Mouse (Mus musculus) spleen, postnatal 14 days (tissue): ENCODE data around the gene Smad6.

Experiments
- DNase-seq, 2 experiments: peaks; one replicate each; pipeline ENCODE4 v3.0.0; 2021 to 2022; ENCODE audit warnings: low spot score in 2 of 2

The Smad6 gene

DNA sequence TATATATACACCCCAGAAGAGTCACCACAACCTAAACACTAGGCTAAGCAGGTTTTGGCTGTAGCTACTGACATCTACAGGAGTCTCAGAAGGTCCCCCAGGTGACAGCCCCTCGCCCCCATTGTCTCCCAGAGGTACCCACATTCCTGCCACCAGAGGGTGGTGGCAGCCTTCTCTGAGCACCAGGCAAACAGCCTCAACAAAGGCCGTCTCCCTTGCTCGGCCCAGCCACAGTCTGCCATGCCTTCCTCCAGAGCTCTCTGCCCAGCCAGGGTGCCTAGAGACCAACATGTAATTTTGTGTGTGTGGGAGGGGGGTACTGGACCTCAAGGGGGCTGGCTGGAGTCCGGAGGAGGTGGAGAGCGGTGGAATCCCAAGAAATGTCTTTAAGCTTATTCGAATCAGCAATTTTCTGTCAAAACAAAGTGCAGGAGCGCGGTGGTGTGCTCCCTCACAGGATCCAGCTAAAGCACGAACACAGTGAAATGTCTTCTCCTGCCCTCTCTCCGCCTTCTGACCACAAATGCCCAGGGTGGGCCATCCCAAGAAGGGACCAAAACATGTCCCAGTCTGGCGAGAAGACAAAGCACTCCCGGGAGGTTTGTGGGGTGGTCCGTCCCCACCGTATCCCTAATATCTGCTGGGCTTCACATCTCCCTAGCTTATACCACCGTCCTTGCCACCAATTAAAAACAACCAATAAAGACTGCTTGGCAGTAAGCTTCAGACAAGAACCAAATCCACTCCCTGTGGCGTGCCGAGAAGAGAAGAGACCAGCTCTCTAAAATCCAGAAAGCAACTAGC lies 62.5 kb downstream of the Smad6 start:
- no peak for DNase-seq

DNA sequence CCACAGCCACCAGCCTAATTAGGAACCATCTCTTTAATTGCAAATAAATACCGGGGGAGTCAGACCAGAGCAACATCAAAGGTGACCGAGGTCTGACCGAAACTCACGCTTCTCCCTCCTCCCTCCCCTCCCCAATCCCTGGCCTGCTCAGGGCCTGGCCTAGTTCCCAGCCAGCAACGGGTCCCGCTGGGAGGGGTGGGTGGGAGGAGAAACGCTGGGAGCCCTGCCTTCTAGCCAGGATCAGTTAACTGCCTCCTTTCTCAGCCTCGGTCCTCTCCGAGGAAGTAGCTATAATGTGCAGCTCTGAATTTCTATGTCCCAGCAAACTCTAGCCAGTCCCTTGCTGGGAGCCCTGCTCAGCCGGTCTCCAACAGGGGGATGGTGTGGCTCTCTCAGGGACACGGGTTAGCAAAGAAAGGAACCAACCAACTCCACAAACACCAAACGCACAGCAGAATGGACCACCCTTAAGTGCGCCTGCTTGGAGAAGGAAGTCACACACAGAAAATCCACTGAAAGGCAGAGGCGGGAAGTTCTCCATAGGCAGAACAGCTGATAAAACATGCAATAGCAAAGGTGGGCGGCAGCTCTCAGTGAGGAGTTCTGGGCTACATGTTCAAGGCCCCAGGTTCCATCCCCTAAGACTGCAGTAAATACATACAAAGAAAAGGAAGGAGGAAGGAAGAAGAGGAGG lies 63.4 kb downstream of the Smad6 start:
- no peak for DNase-seq

DNA sequence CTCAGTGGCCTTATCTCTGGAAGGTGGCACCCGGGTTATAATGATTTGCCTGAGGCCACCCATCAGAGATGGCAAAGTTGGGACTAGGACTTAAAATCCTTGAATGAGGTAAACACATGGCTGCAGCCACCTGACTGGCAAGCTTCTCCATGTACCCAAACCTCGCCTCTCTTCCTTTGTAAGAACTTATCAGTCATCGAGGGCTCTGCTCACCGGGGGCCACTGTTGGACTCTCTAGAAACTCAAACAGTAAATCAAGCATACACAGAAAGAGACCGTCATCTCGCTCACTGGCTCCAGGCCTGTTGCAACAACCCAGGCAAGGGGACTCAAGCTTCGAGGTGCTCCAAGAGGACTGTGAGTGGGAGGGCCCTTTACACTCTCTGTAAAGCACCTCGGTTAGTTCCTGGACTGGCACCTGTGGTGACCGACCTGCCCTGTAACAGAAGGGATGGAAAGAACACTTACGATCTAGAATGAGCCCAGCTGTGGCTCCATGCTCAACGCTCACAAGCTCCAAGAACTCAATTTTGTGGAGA lies 64.1 kb downstream of the Smad6 start:
- no peak for DNase-seq

DNA sequence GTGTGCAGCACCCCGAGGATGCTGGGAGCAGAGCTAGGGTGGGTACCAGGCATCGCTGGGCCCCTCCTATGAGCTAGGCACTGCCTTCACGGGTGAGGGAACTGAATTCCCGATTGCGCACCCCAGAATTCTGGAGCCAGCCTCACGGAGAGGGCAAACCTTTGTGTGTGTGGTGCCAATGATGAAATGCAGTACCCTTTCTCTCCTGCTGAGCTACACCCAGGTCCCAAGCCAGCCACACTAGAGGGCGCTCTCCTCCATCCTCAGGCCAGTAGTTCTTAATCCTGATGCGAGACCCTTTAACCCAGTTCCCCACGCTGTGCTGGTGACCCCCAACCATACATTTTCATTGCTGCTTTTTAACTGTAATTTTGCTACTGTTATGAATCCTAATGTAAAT lies 65.8 kb downstream of the Smad6 start:
- peak; percentile 33 to 56 for DNase-seq

DNA sequence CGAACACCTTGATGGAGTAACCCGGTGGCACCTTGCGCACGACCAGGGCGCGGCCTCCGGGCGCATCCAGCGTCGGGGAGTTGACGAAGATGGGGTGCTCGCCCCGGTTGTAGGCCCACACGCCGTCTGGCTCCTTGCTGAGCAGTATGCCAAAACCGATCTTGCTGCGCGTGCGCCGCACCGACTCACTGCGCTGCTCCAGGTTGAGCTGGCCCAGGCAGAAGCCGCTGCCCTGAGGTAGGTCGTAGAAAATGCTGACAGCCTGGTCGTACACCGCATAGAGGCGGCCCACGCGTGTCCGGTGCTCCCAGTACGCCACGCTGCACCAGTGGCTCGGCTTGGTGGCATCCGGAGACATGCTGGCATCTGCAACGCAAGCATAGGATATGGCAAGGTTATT lies 68.2 kb downstream of the Smad6 start:
- no peak for DNase-seq

DNA sequence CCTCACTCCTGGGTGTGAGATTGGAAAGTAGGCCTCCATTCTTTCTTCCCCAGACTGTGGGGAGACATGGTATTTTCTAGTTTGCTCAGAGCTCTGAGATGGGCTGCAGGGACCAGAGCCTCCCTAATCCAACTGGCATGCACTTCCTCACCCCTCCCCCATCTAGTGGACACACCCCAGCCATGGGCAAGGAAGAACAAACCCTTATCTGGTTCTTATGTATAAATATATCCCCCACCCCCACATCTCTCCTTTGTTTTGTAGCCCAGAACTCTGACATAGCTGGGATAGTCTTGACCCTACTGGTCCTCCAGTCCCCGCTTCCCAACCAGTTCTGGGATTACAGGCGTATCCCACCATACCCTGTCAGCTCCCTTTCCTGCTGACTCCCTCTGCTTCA lies 69.3 kb downstream of the Smad6 start:
- DNase-seq, result no peak

DNA sequence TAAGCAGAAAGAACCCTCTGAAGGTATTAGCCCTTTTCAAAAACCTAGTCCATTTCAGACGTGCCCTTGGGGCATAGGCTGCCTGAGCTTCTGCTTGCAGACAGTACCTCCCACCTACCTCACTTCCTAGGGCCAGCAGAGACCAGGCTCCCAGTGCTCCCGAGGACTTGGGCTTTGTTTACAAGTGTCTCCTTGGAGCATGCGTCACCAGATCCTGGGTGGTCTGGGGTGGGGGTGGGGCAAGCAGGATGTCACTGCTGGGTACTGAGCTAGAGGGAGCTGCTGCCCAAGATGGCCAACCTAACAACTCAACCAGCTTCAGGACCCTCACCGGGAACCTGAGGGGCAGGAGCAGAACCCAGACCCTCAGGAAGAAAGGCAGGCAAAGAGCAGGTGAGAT lies 71.5 kb downstream of the Smad6 start:
- DNase-seq, result no peak

DNA sequence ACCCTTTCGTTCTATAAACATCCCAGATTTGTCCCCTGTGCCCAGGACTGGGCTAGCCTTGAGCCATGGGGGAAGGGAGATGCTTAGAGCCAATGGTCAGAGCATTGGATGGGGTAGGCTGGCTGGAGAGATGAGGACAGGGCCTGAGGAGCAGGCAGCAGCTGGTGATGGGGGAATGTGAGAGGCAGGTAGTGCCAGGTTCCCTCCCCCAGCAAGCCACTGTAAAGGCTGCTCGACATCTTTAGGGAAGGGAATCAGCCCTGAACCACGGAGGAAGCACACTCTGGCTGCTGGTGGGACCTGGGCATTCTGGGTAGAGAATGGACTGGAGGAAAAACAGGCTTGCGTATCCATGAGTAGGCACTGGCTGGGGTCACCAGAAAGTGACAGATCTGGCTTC lies 72.5 kb downstream of the Smad6 start:
- DNase-seq, result no peak

DNA sequence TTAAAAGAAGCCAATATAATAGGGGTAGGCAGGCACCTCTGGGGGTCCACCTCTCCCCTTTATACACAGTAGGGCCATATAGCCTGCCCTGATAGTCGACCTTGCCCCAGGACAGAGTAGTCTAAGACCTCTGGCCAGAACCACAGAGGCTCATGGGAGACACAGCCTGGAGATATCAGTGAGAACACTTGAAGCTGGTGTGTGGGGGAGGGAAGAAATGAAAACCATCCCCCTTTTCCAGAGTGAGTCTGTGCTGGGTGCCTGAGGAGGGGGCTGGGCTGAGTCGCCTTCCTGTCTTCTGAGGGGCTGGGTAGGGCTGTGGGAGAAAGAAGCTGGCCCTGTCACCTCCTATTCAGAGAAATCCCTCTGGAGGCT lies 79.3 kb downstream of the Smad6 start:
- DNase-seq, result no peak

DNA sequence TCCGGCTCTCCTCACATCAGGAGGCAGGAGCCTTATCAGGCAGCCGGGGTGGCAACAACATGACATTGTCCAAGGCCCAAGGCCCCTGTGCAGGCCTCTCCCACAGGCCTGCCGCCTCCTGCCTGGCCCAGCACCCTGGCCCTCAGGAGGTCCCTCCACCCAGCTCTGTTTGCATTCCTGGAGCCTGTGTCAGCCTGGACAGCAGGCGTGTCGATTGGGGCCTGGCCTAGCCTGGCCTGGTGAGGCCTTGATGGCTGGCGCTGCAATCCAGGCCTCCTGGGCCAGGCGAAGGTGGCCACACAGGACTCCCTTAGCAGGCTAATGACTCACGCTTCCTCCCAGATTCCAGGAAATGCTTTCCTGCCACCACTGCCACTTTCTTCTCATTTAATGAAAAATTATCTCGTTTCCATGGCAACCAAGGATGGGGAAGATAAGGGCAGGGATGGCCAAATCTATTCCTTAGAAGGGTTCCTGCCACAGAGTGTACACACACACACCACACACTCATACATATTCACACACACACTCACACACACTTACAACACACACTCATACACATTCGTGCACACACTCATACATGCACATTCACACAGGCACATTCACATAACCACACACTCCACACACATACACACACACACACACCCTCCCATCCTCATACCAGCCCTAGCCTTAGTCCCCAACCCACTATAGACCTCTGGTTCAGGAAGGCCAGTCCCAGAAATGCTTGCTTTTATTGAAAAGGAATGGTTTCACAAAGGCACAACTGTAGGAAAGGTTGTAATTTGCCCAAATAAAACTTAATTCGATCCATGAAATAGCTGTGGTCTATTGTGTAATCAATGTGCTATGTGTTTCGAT lies 79.9 kb downstream of the Smad6 start:
- no peak for DNase-seq

DNA sequence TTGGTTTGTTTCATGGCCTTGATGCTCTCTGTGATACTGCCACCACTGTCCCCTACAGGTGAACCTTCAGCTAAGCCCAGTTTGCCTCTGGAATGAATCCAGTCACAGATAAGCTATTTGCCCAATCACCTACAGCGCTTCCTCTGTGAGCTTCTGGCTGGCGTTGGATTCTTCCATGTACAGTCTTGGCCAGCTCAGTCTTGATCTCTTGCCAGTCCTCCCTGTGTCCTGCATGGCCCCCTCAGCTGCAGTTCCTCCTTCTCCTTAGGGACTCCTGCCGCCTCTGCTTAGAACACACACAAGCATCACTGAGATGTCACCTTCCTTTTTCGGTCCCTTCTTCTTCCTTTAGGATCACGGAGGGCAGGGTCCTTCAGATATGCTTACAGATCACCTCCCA lies 85.6 kb downstream of the Smad6 start:
- DNase-seq, result no peak

DNA sequence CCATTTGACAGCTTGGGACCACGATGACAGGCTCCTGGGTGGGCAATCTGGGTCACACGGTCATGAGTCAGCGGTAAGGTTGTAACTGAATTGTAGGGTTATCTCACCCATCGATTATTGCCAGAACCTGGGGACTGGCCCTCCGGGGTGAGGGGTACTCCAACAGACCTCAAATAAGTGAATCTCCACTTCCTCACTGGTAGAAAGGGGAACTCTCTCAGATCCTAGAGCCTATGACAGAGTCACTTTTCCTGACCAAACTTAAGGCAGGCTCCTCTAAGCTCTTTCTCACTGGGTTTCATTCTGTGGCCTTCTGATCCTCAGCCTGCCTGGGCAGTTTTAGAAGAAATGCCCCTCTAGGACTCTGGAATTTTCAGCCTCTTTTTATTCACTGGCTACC lies 88.8 kb downstream of the Smad6 start:
- no peak for DNase-seq

DNA sequence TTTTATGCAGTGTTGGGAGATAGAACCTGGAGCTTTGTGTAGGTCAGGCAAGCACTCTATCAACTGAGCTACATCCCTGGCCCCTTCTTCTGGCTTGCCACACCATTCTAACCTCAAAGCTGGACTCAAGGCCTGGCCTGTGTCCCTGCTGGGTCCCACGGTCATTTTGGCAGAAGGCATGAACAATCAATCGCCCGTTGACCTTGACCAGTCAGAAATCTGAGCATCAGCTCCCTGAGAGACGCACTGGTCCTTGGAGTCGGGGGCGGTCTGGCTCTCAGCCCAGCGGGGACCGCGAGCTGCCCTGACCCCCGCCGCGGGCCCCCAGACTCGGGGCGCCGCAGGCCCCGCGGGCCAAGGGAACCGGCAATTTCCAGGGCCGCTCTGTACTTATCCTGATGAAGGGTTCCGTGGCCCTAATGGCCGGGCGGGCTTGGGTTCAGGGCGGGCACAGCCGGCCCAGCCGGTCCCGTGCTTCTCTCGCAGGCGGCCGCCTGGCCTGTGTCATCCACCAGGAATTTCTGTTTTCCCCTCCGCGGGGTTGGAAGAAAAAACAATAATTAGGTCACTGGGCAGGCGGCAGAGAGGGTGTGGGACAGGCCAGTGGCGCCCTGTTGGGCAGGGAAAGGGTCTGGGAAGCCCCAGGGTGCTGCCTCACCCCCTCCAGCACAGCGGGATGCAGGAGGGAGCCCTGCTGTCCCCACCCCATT lies 94.4 kb downstream of the Smad6 start:
- DNase-seq, result no peak

DNA sequence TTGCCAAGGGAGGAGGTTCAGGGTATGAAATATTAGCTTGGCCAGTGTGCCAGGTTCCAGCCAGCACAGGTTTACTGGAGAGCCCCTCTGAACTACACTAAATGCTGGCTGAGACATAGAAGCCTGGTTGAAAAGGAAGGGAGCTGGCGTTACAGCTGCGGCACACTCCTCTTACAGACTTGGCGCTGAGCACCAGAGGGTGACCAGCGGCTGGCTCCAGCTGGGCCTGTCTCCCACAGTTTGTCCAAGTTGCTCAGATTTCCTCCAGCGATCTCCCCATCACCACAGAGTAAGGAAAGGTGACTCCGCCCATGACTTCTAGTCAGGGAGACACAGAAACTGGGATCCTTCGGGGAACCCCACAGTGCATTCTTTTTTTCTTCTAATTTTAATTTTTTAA lies 95.5 kb downstream of the Smad6 start:
- DNase-seq, result no peak

DNA sequence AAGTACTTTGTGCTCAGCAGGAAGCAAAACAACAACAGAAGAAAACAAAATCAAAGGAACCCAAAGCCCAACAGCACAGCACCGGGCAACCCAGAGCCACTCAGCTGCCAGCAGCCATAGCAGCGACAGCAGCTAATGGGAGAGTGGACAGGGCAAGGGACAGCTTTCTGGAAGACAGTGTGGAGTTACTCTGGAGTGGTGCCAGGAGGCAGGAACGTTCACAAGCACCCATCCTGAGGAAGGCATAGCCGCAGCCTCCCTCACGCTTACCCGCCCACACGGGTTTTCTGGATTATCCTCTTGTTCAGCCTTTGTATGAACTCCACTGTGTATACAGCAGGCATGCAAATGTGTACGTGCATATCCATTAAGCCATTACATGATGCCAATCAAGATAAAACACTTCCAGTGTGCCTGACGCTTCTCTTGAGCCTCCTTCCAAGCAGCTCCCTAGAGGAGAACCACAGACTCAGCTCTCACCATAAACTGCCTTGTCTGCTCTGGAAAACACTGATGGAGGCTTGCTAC lies 98.6 kb downstream of the Smad6 start:
- no peak for DNase-seq

DNA sequence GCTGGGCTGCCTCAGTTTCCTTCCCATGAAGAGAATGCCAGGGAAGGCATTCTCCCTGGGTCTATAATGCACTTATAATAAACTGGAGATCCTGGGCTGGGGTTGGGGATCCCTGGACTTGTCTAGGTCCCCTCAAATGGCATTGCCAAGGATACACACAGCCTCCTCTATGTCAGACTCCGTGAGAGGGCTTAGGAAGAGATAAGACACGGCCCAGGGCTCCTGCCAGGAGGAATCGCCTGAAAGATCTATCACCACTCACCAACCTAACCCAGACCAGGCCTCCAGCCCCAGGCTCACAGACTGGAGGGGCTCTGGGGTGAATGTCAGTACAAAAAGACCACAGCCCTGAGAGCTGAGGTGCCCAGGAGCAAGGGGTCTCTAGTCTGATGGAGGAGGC lies 102.2 kb downstream of the Smad6 start:
- DNase-seq, result no peak

DNA sequence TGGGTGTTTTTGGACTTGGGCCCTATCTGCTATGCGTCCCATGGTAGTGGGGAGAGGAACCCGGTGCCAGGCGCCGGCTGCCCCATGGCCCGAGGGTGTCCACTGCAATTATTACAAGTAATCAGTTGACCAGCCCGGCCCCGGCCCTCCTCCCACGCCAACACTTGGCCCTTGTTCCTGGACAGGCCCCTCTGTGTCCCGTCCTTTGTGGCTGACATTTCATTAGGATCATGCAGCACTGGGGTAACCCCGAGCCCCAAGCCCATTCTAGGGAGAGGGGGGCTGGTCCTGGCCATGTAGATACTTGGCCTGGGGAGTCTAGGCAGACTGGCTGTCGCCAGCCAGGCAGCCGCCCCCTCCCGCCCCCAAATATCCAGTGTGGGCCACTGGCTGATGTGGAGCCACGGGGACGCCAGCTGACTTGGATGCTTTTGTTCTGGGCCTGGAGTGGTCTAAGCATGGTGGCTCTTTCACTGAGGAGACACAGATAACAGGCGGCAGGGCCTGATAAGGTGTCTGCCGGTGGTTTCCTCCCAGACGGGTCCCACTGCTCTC lies 102.8 kb downstream of the Smad6 start:
- DNase-seq, result no peak

DNA sequence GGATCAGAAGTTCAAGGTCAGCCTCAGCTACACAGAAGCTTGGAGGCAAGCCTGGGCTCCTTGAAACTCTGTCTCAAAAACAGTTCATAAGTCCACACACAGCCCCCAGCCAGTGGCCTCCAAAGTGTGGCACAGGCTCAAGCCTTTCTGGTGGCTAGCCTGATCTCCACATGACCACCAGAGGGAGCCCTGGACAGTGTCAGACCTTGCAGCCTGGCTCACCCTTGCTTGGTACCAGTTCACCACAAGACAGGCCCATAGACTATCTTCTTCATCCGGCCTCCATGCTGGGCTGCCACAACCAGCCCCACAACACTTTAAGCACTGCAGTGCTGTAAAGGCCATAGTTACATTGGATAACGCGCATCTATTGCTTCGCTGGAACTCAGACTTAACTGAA lies 103.6 kb downstream of the Smad6 start:
- DNase-seq, result peak; percentile 39 to 63

DNA sequence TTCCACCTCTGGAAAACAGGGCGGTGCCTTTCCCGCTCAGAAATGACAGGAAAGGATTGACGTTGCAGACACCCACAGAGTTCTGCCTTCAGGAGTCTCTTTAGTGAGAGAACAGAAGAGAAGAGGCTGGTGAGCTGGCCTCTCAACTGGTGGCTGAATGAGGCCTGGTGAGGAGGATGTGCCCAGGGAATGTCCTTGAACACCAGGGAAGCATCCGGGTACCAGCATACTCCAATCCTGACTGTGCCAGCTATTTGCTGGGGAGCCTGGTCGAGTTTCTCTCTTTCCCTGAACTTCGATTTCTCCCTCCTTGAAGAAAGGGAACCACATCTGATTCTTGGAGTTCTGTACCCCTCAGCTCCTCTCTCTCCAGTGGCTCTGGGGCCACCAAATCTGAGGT lies 105.4 kb downstream of the Smad6 start:
- no peak for DNase-seq

DNA sequence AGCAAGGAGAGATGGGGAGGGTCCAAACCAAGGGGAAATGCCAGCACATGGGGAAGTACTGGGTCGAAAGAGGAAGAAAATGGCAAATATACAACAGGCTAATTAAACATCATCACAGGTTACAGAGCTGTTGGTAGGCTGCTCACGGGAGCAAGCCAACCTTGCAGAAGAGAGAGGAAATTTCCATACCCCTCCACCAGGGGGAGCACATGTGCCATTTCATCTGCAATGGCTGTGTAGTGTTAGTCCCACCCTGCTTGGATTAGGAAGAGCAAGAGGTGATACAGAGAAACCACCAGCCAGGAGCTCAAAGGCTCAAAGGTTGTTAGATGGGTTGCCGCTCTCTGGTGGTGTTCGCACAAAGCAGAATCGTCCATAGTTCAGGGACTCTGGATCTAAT lies 105.9 kb downstream of the Smad6 start:
- DNase-seq, result peak in 1 of 2 experiments; percentile 56

DNA sequence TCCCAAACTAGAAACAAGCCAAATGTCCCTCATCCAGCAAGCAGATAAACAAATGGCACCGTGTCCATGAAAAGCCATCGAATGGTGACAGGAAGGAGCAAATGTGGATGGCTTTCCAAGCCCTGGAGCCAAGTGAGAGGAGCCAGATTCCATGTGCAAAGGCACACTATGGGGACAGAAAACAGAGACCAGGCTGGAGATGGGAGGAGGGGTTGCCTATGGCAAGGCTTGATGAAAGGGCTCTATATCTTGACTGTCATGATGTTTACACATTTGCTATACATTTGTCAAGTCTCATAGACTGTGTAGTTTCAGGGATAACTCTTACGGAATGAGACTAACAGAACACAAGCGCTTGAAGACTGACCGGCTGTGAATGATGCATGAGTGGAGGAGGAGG lies 106.9 kb downstream of the Smad6 start:
- DNase-seq, result no peak
